Mouse (Mus musculus): ENCODE measurements around the gene Cdkl2. TPM values are rescaled to one million over a fixed set of nuclear protein-coding genes. Genes with fewer than 3 reads are reported as not detected.
A peak's percentile ranks its signal among the peaks of the same experiment; 100 is the strongest.

Cdkl2 gene
- polyA plus RNA-seq (2014; fragmentation: Nextera tagmentation; extraction: Ambion mirVana), result 0.79 and 1.3 TPM in 2 replicates

DNA sequence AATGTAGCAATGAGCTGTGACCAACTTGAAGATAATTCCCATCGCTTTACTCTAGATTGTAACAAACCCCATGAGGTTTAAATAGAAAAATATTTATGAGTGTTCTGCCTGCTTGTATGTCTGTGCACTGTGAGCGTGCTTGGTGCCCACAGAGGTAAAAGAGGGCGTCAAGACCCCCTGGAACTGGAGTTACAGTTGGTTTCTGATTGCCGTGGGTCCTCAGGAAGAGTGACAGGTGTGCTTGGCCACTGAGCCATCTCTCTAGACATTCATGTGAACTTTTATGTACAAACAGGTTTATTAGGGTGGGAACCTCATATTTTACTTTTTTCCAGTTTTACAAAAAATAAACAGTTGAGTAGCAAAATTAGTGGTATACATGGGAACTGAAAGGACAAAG lies at the start of gene Cdkl2:
TSS of gene Cdkl2 (minus strand) at position 101 of the 400 bp plus-strand sequence.
- Histone ChIP-seq H3K4me2 (replicated peaks; ENCODE audit: low read depth, low read length) (peak within 1 kb of the TSS; percentile 93), H3K27ac (ENCODE audit: low read depth, low read length) (no peak within 1 kb of the TSS), H3K4me1 (ENCODE audit: control insufficient read depth, insufficient read depth, low read length) (no peaks in the 10 kb centered on the region), H3K4me3 (ENCODE audit: low read length) (peak within 1 kb of the TSS; percentile 75), H3K9me3 (ENCODE audit: control insufficient read depth, low read length) (no peaks in the 10 kb centered on the region), H3K27me3 (ENCODE audit: control insufficient read depth, insufficient read depth, low read length) (peaks cover 7% of the 10 kb centered on the region; the same call in 1 of the 2 replicates), H3K9ac (ENCODE audit: low read depth, low read length) (peak within 1 kb of the TSS; percentile 59), H3K36me3 (ENCODE audit: control insufficient read depth, insufficient read depth, low read length) (no peaks in the 10 kb centered on the region)
- ATAC-seq (ENCODE audit: low FRiP score, low TSS enrichment), result no peak
- 76% methylated on average over 4 of the region's 4 CpGs for WGBS

DNA sequence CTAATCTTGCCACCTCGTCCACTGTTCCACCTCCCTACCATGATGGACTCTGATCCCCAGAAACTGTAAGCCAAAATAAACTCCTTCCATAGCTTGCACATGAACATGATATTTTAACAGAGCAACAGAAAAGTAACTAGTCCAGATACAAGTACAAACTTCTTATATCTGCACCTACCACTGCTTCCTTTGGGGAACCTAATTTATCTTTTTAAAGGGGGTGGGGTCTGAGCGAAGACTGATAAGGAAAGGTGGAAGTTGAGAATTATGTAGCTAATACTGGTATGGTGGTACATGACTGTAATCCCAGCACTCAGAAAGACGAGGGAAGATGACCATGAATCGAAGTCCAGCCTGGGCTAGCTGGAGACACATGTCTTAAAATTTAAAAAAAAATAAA lies 43.8 kb upstream of the Cdkl2 start:
- Histone ChIP-seq H3K27ac (ENCODE audit: low read depth, low read length) (no peak overlapping the region), H3K9ac (ENCODE audit: low read depth, low read length) (no peak overlapping the region), H3K36me3 (ENCODE audit: control insufficient read depth, insufficient read depth, low read length) (no peaks in the 10 kb centered on the region), H3K4me1 (ENCODE audit: control insufficient read depth, insufficient read depth, low read length) (no peaks in the 10 kb centered on the region), H3K4me2 (replicated peaks; ENCODE audit: low read depth, low read length) (no peak overlapping the region), H3K4me3 (ENCODE audit: low read length) (no peak overlapping the region), H3K9me3 (ENCODE audit: control insufficient read depth, low read length) (no peaks in the 10 kb centered on the region), H3K27me3 (ENCODE audit: control insufficient read depth, insufficient read depth, low read length) (no peaks in the 10 kb centered on the region)
- no peak for ATAC-seq (ENCODE audit: low FRiP score, low TSS enrichment)
- 89% methylated on average over 4 of the region's 4 CpGs for WGBS

DNA sequence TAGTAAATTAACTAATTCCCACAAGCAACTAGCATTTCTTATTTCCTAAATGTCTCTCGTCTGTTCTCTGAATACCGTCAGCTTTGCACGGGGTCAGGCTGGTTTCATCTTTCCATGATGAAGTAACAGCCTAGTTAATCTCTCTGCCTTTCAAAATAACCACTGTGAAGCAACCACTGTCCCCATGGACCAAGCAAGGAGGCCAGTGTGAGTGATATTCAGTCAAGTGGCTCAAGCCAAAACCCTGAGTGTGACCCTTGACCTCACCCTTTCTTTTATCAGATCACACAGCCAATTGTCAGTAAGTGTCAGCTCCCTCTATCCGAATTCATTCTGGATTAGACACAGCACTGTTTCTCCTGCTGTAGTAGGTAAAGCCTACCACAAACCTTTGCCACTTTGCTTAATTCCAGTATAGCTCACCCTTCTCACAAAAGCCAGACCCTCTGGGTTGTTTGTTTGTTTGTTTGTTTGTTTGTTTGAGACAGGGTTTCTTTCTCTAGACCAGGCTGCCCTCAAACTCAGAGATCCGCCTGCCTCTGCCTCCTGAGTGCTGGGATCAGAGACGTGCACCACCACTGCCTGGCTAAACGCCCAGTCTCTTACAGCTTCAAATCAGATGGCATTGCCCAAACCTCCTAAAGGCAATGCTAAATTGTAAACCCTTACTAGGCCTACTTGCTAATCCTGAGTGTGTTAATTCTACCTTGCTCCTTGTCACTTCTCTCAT lies 42.3 kb upstream of the Cdkl2 start:
- no peak overlapping the region for H3K4me3 ChIP-seq (ENCODE audit: low read length)
- no peaks in the 10 kb centered on the region for H3K27me3 ChIP-seq (ENCODE audit: control insufficient read depth, insufficient read depth, low read length)
- 82% methylated on average over 7 of the region's 7 CpGs for WGBS
- H3K9me3 ChIP-seq (ENCODE audit: control insufficient read depth, low read length), result no peaks in the 10 kb centered on the region
- peaks cover 11% of the 10 kb centered on the region; the same call in 1 of the 2 replicates for H3K4me1 ChIP-seq (ENCODE audit: control insufficient read depth, insufficient read depth, low read length)
- no peak overlapping the region for H3K4me2 ChIP-seq (replicated peaks; ENCODE audit: low read depth, low read length)
- no peak overlapping the region for H3K27ac ChIP-seq (ENCODE audit: low read depth, low read length)
- H3K36me3 ChIP-seq (ENCODE audit: control insufficient read depth, insufficient read depth, low read length), result no peaks in the 10 kb centered on the region
- H3K9ac ChIP-seq (ENCODE audit: low read depth, low read length), result no peak overlapping the region
- ATAC-seq (ENCODE audit: low FRiP score, low TSS enrichment), result no peak

- H3K9me3 ChIP-seq (ENCODE audit: control insufficient read depth, low read length), result no peaks in the 10 kb centered on the region
- peaks cover 11% of the 10 kb centered on the region; the same call in 1 of the 2 replicates for H3K4me1 ChIP-seq (ENCODE audit: control insufficient read depth, insufficient read depth, low read length)
- no peaks in the 10 kb centered on the region for H3K27me3 ChIP-seq (ENCODE audit: control insufficient read depth, insufficient read depth, low read length)
- 71% methylated on average over 4 of the region's 4 CpGs for WGBS
- H3K4me3 ChIP-seq (ENCODE audit: low read length), result no peak overlapping the region
- ATAC-seq (ENCODE audit: low FRiP score, low TSS enrichment), result no peak
- no peaks in the 10 kb centered on the region for H3K36me3 ChIP-seq (ENCODE audit: control insufficient read depth, insufficient read depth, low read length)
- H3K9ac ChIP-seq (ENCODE audit: low read depth, low read length), result no peak overlapping the region
- no peak overlapping the region for H3K4me2 ChIP-seq (replicated peaks; ENCODE audit: low read depth, low read length)
- H3K27ac ChIP-seq (ENCODE audit: low read depth, low read length), result no peak overlapping the region
These were observed 41.6 kb upstream of the Cdkl2 start for GRCm38 (mm10) chr5:92085246-92085645.

GRCm38 (mm10) chr5:92083417-92084038 lies 39.8 kb upstream of the Cdkl2 start, which contains the start of gene G3bp2:
G3bp2 (minus strand) TSS chr5:92083719.
- peaks cover 11% of the 10 kb centered on the region; the same call in 1 of the 2 replicates for H3K4me1 ChIP-seq (ENCODE audit: control insufficient read depth, insufficient read depth, low read length)
- H3K27me3 ChIP-seq (ENCODE audit: control insufficient read depth, insufficient read depth, low read length), result no peaks in the 10 kb centered on the region
- peak within 1 kb of the TSS; percentile 70 for H3K4me2 ChIP-seq (replicated peaks; ENCODE audit: low read depth, low read length)
- peak; percentile 98 for ATAC-seq (ENCODE audit: low FRiP score, low TSS enrichment)
- peak within 1 kb of the TSS; percentile 99 for H3K27ac ChIP-seq (ENCODE audit: low read depth, low read length)
- H3K4me3 ChIP-seq (ENCODE audit: low read length), result peak within 1 kb of the TSS; percentile 71
- H3K9me3 ChIP-seq (ENCODE audit: control insufficient read depth, low read length), result no peaks in the 10 kb centered on the region
- H3K9ac ChIP-seq (ENCODE audit: low read depth, low read length), result peak within 1 kb of the TSS; percentile 90
- WGBS, result under 1% methylated on average over 57 of the region's 65 CpGs
- H3K36me3 ChIP-seq (ENCODE audit: control insufficient read depth, insufficient read depth, low read length), result no peaks in the 10 kb centered on the region

DNA sequence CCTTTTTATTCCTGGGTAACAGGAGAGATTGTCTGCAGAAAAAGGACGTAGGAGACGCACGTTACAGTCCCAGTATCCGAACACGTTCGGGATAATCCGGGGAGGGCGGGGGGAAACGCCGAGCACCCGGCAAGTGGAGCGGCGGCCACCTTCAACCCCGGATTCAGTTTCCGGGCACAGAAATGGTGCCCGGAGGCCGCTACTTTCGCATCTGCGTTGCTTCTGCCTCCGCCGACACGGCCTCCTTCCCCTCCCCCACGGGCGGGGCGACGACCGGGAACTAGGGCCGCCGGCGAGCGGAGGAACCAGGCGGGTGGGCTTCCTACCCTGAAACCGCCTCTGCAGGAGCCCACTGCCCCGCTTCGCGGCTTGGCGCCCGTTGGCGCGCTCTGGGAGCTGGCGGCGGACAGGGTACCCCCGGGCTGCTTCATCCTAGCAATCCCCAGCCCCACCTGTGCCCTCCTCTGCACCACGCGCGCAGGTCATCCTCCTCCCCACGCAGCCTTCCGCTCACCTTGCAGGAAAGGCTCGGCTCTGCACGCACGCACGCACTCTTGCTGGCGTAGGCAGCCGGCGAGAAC lies 39.2 kb upstream of the Cdkl2 start:
- Histone ChIP-seq H3K9me3 (ENCODE audit: control insufficient read depth, low read length) (no peaks in the 10 kb centered on the region), H3K27ac (ENCODE audit: low read depth, low read length) (peak overlapping the region; percentile 99), H3K36me3 (ENCODE audit: control insufficient read depth, insufficient read depth, low read length) (no peaks in the 10 kb centered on the region), H3K27me3 (ENCODE audit: control insufficient read depth, insufficient read depth, low read length) (no peaks in the 10 kb centered on the region), H3K4me1 (ENCODE audit: control insufficient read depth, insufficient read depth, low read length) (peaks cover 11% of the 10 kb centered on the region; the same call in 1 of the 2 replicates), H3K4me2 (replicated peaks; ENCODE audit: low read depth, low read length) (peak overlapping the region; percentile 70), H3K9ac (ENCODE audit: low read depth, low read length) (peak overlapping the region; percentile 90), H3K4me3 (ENCODE audit: low read length) (peak overlapping the region; percentile 71)
- ATAC-seq (ENCODE audit: low FRiP score, low TSS enrichment), result peak; percentile 74
- WGBS, result under 1% methylated on average over 55 of the region's 55 CpGs

DNA sequence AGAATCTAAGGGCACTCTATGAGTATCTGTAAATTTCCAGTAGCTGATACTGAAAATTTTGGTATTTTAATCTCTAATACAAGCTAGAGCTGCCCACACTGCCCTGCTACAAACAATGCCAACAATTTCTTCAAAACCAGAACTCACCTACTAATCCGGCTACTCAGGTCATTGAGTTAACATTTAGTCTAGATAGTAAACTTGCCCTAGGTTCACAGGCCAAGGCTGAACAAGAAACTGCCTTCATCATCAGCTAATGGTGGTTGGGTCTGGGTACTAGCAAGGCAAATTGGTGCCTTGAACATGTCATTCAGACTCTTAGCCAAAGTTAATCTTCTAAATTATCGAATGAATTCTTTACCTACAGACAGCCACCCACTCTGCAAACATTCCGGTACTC lies 37.6 kb upstream of the Cdkl2 start:
- Histone ChIP-seq H3K27me3 (ENCODE audit: control insufficient read depth, insufficient read depth, low read length) (no peaks in the 10 kb centered on the region), H3K4me3 (ENCODE audit: low read length) (peak overlapping the region; percentile 71; the same call in 1 of the 2 replicates), H3K36me3 (ENCODE audit: control insufficient read depth, insufficient read depth, low read length) (no peaks in the 10 kb centered on the region), H3K4me1 (ENCODE audit: control insufficient read depth, insufficient read depth, low read length) (peaks cover 11% of the 10 kb centered on the region; the same call in 1 of the 2 replicates), H3K4me2 (replicated peaks; ENCODE audit: low read depth, low read length) (peak overlapping the region; percentile 70), H3K27ac (ENCODE audit: low read depth, low read length) (no peak overlapping the region), H3K9me3 (ENCODE audit: control insufficient read depth, low read length) (no peaks in the 10 kb centered on the region), H3K9ac (ENCODE audit: low read depth, low read length) (no peak overlapping the region)
- WGBS, result 77% methylated on average over 3 of the region's 3 CpGs
- ATAC-seq (ENCODE audit: low FRiP score, low TSS enrichment), result no peak

DNA sequence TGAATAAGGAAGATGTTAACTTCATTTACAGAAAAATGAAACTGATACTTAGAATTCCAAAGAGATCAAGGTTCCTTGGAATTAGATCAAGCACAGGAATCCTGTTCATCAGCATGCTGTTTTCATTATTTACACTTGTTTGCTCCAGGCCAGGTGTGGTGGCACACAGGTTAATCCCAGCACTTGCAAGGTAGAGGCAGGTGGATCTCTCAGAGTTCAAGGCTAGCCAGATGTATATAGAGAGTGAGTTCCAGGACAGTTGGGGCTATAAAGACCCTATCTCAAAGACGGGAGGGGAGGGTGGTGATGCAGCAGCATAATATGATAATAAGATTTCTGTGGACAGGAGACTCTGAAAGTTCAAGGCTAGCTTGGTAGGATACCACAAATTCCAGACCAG lies 36.7 kb upstream of the Cdkl2 start:
- 77% methylated on average over 1 of the region's 1 CpGs for whole genome bisulfite sequencing
- H3K9ac ChIP-seq (ENCODE audit: low read depth, low read length), result no peak overlapping the region
- H3K9me3 ChIP-seq (ENCODE audit: control insufficient read depth, low read length), result no peaks in the 10 kb centered on the region
- no peak for ATAC-seq (ENCODE audit: low FRiP score, low TSS enrichment)
- no peaks in the 10 kb centered on the region for H3K27me3 ChIP-seq (ENCODE audit: control insufficient read depth, insufficient read depth, low read length)
- peaks cover 11% of the 10 kb centered on the region; the same call in 1 of the 2 replicates for H3K4me1 ChIP-seq (ENCODE audit: control insufficient read depth, insufficient read depth, low read length)
- no peaks in the 10 kb centered on the region for H3K36me3 ChIP-seq (ENCODE audit: control insufficient read depth, insufficient read depth, low read length)
- no peak overlapping the region for H3K4me3 ChIP-seq (ENCODE audit: low read length)
- H3K4me2 ChIP-seq (replicated peaks; ENCODE audit: low read depth, low read length), result no peak overlapping the region
- no peak overlapping the region for H3K27ac ChIP-seq (ENCODE audit: low read depth, low read length)

DNA sequence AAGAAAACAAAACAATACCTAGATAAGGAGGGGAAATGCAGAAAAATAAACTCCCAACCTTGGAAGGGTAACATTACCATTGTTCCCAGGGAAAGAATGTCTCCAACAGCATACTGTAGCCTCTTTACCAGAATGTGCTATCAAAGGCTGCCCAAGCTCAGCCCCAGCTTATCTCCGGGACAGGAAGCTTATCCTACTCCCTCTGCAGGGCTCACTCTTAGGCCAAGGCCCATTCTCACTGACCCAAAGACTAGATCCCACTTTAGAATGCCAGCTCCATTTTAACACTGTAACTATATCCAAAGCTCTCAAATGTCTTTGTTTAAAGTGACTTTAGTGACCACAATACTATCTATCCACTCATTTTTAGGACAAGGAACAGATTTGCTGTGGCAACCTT lies 35.6 kb upstream of the Cdkl2 start:
- ATAC-seq (ENCODE audit: low FRiP score, low TSS enrichment), result no peak
- Histone ChIP-seq H3K27ac (ENCODE audit: low read depth, low read length) (no peak overlapping the region), H3K4me1 (ENCODE audit: control insufficient read depth, insufficient read depth, low read length) (peaks cover 11% of the 10 kb centered on the region; the same call in 1 of the 2 replicates), H3K36me3 (ENCODE audit: control insufficient read depth, insufficient read depth, low read length) (no peaks in the 10 kb centered on the region), H3K4me3 (ENCODE audit: low read length) (no peak overlapping the region), H3K9ac (ENCODE audit: low read depth, low read length) (no peak overlapping the region), H3K9me3 (ENCODE audit: control insufficient read depth, low read length) (no peaks in the 10 kb centered on the region), H3K27me3 (ENCODE audit: control insufficient read depth, insufficient read depth, low read length) (no peaks in the 10 kb centered on the region), H3K4me2 (replicated peaks; ENCODE audit: low read depth, low read length) (no peak overlapping the region)
- WGBS, result 69% methylated on average over 1 of the region's 1 CpGs

Measured in kidney, embryonic 14.5 days (tissue).